Mouse (Mus musculus): ENCODE results near the gene Cyp8b1. TPM values are rescaled to one million over a fixed set of nuclear protein-coding genes. Genes with fewer than 3 reads are reported as not detected.

Cyp8b1 gene
- polyA plus RNA-seq, 1 experiment from 2014 or later: not detected

DNA sequence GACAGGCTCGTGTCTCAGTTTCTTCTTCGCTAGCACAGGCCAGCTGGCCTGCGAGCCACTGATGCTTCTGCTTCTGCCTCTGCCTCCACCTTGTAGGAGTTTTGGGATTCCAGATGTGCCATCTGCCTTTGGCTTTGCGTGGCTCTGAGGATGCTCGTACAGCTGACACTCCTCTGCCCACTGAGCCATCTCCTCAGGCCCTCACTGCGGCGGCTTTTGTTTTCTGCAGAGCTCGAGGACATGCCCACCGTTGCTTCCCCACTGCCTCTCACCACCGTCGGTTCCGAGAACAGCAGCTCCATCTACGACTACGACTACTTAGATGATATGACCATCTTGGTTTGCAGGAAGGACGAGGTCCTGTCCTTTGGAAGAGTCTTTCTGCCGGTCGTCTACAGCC, 7.8 kb downstream of the Cyp8b1 start:
- DNase-seq (ENCODE audit: low spot score): no peak
- Histone ChIP-seq H3K4me1 (replicated peaks; ENCODE audit: control insufficient read depth, insufficient read depth, low read length) (no peaks in the 10 kb centered on the region), H3K9me3 (ENCODE audit: control insufficient read depth, low read length) (no peaks in the 10 kb centered on the region), H3K4me2 (replicated peaks; ENCODE audit: low read depth, low read length) (no peak overlapping the region), H3K36me3 (ENCODE audit: control insufficient read depth, insufficient read depth, low read length) (no peaks in the 10 kb centered on the region), H3K27ac (ENCODE audit: low read depth, low read length) (no peak overlapping the region), H3K27me3 (ENCODE audit: control insufficient read depth, insufficient read depth, low read length) (no peaks in the 10 kb centered on the region), H3K9ac (ENCODE audit: low read depth, low read length) (no peak overlapping the region), H3K4me3 (ENCODE audit: low read depth, low read length) (no peak overlapping the region)
- 91% methylated on average over 17 of the region's 17 CpGs for WGBS
- no peak for ATAC-seq (ENCODE audit: low FRiP score)

DNA sequence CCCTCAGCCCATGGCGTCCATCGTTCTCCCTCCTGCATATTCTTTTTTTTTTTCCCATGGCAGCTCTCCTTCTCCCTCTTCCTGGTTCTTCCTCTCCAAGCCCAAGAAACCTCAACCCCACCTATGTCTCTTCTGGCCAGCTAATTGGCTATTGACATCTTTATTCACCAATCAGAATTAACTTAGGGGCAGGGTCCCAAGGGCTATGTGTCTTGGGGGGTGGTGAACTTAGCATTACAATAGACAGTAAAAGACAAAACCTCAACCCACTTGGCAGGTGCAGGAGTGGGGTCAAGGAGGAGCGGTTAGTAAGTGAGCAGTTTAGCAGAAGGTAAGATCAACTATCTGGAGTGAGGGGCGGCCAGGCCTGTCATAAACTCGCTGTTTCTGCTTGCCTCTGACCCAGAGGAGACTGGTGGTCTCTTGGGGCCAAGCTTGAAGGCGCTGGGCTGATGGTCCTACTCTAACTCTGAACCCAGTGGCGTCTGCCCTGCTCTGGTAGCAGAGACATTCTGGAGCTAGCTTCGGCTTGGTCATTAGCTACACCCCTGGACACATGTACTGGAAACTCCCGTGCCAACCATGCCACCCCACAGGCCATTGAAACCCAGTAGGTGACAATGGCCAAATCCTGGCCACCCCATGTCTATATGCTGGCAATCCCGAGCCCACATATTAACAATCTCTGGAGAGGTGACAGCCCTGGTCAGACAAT, 8.6 kb downstream of the Cyp8b1 start:
- 72% methylated on average over 10 of the region's 10 CpGs for WGBS

DNA sequence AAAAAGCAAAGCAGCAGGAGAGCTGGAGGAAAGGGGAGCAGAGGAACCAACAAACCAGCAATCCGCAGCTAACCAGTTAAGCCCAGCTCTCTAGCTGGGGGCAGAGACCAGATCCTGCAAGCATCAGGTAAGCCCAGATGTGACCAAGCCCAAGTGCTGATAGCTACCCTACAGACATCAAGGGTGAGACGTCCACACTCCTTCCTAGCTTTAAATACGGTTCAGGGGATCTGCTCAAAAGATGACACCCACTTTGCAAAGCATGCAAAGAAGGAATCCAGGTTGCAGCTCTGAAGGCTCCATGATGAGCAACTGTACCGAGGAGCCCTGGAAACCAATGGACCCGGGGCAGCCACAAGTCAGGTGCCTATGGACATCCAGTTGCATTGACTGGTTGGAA, 9.6 kb downstream of the Cyp8b1 start:
- Histone ChIP-seq H3K4me2 (replicated peaks; ENCODE audit: low read depth, low read length) (no peak overlapping the region), H3K4me1 (replicated peaks; ENCODE audit: control insufficient read depth, insufficient read depth, low read length) (no peaks in the 10 kb centered on the region), H3K9ac (ENCODE audit: low read depth, low read length) (no peak overlapping the region), H3K27me3 (ENCODE audit: control insufficient read depth, insufficient read depth, low read length) (no peaks in the 10 kb centered on the region), H3K36me3 (ENCODE audit: control insufficient read depth, insufficient read depth, low read length) (no peaks in the 10 kb centered on the region), H3K4me3 (ENCODE audit: low read depth, low read length) (no peak overlapping the region), H3K9me3 (ENCODE audit: control insufficient read depth, low read length) (no peaks in the 10 kb centered on the region), H3K27ac (ENCODE audit: low read depth, low read length) (no peak overlapping the region)
- WGBS: 93% methylated on average over 5 of the region's 5 CpGs
- DNase-seq (ENCODE audit: low spot score): no peak
- no peak for ATAC-seq (ENCODE audit: low FRiP score)

More for the DNA sequence above, 8.6 kb downstream of the Cyp8b1 start:
- H3K27ac ChIP-seq (ENCODE audit: low read depth, low read length): no peak overlapping the region
- no peak overlapping the region for H3K4me3 ChIP-seq (ENCODE audit: low read depth, low read length)
- H3K4me1 ChIP-seq (replicated peaks; ENCODE audit: control insufficient read depth, insufficient read depth, low read length): no peaks in the 10 kb centered on the region
- ATAC-seq (ENCODE audit: low FRiP score) (no peak), DNase-seq (ENCODE audit: low spot score) (no peak)
- H3K9me3 ChIP-seq (ENCODE audit: control insufficient read depth, low read length): no peaks in the 10 kb centered on the region
- H3K27me3 ChIP-seq (ENCODE audit: control insufficient read depth, insufficient read depth, low read length): no peaks in the 10 kb centered on the region
- H3K9ac ChIP-seq (ENCODE audit: low read depth, low read length): no peak overlapping the region
- H3K36me3 ChIP-seq (ENCODE audit: control insufficient read depth, insufficient read depth, low read length): no peaks in the 10 kb centered on the region
- no peak overlapping the region for H3K4me2 ChIP-seq (replicated peaks; ENCODE audit: low read depth, low read length)

DNA sequence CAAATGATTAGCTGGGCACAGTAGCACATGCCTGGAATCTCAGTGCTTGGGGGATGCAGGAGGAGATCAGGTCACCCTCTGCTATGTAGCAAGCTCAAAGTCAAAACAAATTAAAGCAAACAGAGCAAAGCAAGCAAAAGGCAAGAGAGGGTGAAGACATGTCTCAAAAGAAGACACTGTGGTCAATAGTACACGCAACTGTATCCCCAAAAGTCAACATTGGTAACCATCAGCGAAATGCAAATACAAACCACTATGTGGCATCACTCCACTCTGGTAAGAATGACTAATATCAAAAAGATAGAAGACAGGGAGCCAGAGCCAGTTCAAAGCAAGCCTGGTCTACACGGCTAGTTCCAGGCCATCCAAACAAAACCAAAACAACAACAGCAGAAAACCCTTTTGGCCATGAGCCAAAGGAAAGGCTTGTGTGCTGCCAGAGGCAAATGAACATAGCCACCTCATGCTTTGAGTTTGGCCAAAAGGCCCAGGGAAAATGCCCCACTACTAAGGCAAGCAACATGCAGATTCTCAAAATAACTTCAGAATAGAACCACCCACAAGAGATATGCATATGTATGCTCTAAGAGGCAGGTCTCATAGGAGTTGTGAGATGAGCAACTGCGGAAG, 10.4 kb downstream of the Cyp8b1 start:
- Histone ChIP-seq H3K4me3 (ENCODE audit: low read depth, low read length) (no peak overlapping the region), H3K4me1 (replicated peaks; ENCODE audit: control insufficient read depth, insufficient read depth, low read length) (no peaks in the 10 kb centered on the region), H3K9me3 (ENCODE audit: control insufficient read depth, low read length) (no peaks in the 10 kb centered on the region), H3K36me3 (ENCODE audit: control insufficient read depth, insufficient read depth, low read length) (no peaks in the 10 kb centered on the region), H3K27me3 (ENCODE audit: control insufficient read depth, insufficient read depth, low read length) (no peaks in the 10 kb centered on the region), H3K27ac (ENCODE audit: low read depth, low read length) (no peak overlapping the region), H3K9ac (ENCODE audit: low read depth, low read length) (no peak overlapping the region), H3K4me2 (replicated peaks; ENCODE audit: low read depth, low read length) (no peak overlapping the region)
- WGBS: 87% methylated on average over 4 of the region's 4 CpGs
- no peak for ATAC-seq (ENCODE audit: low FRiP score)
- DNase-seq (ENCODE audit: low spot score): no peak

DNA sequence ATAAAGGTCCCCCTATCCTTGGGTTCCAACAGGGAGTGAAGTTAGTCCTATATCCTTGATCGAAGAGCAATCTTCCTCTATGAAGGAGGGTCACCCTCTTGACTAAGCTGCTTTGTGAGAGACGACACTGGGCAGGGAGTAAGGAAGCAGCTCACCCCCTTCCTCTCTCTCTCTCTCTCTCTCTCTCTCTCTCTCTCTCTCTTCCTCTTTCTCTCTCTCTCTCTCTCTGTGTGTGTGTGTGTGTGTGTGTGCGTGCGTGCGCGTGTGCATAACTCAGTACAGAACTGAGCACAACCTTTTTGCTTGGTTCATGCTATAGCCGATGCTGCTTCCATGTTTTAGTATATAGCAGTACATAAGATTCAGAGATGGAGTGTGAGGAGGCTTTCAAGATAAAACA, 11.2 kb downstream of the Cyp8b1 start:
- 92% methylated on average over 7 of the region's 7 CpGs for WGBS
- DNase-seq (ENCODE audit: low spot score) (no peak), ATAC-seq (ENCODE audit: low FRiP score) (no peak)
- Histone ChIP-seq H3K4me3 (ENCODE audit: low read depth, low read length) (no peak overlapping the region), H3K27ac (ENCODE audit: low read depth, low read length) (no peak overlapping the region), H3K9me3 (ENCODE audit: control insufficient read depth, low read length) (no peaks in the 10 kb centered on the region), H3K36me3 (ENCODE audit: control insufficient read depth, insufficient read depth, low read length) (no peaks in the 10 kb centered on the region), H3K4me2 (replicated peaks; ENCODE audit: low read depth, low read length) (no peak overlapping the region), H3K27me3 (ENCODE audit: control insufficient read depth, insufficient read depth, low read length) (no peaks in the 10 kb centered on the region), H3K4me1 (replicated peaks; ENCODE audit: control insufficient read depth, insufficient read depth, low read length) (no peaks in the 10 kb centered on the region), H3K9ac (ENCODE audit: low read depth, low read length) (no peak overlapping the region)

DNA sequence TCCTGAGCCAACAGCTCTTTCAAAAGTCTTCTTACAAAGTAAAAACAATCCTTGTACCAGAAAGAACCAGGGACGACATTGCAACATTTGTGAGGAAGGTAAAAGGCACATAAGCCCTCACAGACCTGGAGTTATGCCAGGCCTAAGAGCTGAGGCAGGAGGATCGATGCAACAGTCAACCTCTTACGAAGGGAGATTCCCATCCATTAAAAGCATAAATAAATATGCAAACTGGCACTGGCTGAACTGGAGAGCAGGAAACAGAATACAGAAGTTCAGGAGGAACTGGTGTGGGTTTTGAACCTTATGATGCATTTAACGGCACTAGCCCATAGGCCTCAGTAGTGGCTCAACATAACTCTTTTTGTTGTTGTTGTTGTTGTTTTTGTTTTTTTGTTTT, 11.8 kb downstream of the Cyp8b1 start:
- WGBS: 91% methylated on average over 4 of the region's 4 CpGs
- no peak for ATAC-seq (ENCODE audit: low FRiP score)

DNA sequence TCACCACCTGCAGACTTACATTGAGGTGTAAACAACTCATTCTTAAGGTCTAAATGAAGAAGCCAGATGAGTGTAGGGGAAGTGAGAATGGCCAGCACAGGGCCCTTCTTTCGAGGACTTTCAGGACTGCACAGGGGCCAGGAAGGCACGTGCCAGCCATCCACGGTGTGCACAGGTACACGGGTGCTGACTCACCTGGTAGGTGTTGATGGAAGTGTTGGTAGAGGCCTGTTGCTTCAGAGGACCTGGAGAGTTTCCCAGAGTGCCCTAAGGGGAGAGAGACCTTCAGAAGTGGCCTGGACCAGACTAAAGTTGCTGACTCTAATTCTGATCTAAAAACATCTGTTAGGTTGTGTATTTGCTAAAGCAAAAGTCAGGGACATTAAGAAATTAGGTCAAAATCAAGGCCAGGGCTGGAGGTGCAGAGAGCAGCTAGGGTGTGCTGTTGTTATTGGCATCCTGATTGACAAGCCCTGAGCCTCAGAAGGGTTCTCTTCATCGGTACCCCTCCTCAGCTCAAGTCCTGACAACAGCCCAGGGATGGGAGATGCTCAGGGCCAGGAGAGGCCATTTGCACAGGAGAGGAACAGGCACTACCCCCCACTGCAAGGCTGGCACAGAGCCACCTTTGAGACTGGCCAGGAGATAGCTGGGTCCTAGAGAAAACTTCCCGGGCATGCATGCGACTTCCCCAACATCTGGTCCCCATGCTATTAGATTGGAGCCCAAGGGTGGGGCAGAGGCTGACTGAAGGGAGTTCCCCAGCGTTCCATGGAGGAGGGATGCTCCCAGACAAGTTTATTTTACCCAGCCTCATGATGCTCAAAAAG, 12.4 kb downstream of the Cyp8b1 start:
- 76% methylated on average over 8 of the region's 8 CpGs for WGBS

More for the DNA sequence above, 11.8 kb downstream of the Cyp8b1 start:
- Histone ChIP-seq H3K9me3 (ENCODE audit: control insufficient read depth, low read length) (no peaks in the 10 kb centered on the region), H3K4me2 (replicated peaks; ENCODE audit: low read depth, low read length) (no peak overlapping the region), H3K4me3 (ENCODE audit: low read depth, low read length) (no peak overlapping the region), H3K4me1 (replicated peaks; ENCODE audit: control insufficient read depth, insufficient read depth, low read length) (no peaks in the 10 kb centered on the region), H3K27ac (ENCODE audit: low read depth, low read length) (no peak overlapping the region), H3K9ac (ENCODE audit: low read depth, low read length) (no peak overlapping the region), H3K36me3 (ENCODE audit: control insufficient read depth, insufficient read depth, low read length) (no peaks in the 10 kb centered on the region), H3K27me3 (ENCODE audit: control insufficient read depth, insufficient read depth, low read length) (no peaks in the 10 kb centered on the region)
- no peak for DNase-seq (ENCODE audit: low spot score)

DNA sequence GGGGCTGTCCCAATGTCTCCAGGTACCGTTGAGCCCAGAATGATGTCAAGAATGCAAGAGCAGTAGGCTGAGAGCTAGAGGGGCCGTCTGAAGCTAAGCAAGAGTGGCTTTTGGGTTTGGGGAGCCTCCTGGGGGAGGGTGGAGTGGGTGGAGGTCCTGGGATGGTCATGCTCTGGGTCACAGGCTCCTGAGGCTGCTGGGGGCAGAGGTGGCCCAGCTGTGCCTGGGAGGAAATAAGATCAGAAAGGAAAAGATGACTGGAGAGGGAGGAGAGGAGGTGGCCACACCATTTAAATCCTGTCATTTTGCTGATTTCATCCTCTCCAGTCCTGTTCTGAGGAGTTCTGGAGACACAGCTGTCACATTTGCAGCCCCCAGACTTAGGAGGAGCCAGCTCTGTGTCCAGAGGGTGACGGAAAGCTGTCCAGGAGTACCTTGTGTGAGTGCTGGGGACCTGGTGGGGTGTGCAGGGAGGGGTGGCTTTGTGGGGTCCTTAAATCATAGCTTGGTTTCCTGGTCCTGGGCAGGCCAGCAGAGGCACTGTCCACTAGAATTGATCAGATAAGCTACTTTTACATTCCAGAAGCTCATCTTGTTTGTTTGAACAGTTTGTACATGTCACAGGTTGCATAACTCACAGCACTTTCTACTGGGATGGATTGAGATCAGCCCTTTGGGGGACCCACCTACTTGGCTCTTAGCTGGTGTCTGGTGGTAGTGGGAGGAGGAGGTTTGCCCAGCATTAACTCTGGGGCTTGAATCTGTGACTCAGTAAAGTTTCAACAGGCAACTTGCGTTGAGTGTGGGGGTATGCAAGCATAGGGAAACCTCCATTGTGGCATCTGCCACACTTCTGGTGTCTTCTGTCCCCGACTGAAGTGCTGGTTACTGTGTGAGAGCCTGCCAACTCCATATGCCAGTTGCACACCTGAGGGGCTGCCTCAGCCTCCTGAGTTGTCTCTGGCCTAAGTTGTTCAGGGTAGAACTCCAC, 14.1 kb downstream of the Cyp8b1 start:
- H3K4me2 ChIP-seq (replicated peaks; ENCODE audit: low read depth, low read length): no peak overlapping the region
- no peaks in the 10 kb centered on the region for H3K9me3 ChIP-seq (ENCODE audit: control insufficient read depth, low read length)
- 75% methylated on average over 5 of the region's 5 CpGs for WGBS
- H3K27me3 ChIP-seq (ENCODE audit: control insufficient read depth, insufficient read depth, low read length): no peaks in the 10 kb centered on the region
- H3K36me3 ChIP-seq (ENCODE audit: control insufficient read depth, insufficient read depth, low read length): no peaks in the 10 kb centered on the region
- ATAC-seq (ENCODE audit: low FRiP score) (no peak), DNase-seq (ENCODE audit: low spot score) (no peak)
- H3K4me1 ChIP-seq (replicated peaks; ENCODE audit: control insufficient read depth, insufficient read depth, low read length): no peaks in the 10 kb centered on the region
- H3K9ac ChIP-seq (ENCODE audit: low read depth, low read length): no peak overlapping the region
- no peak overlapping the region for H3K27ac ChIP-seq (ENCODE audit: low read depth, low read length)
- H3K4me3 ChIP-seq (ENCODE audit: low read depth, low read length): no peak overlapping the region

More for the DNA sequence above, 12.4 kb downstream of the Cyp8b1 start:
- H3K9ac ChIP-seq (ENCODE audit: low read depth, low read length): no peak overlapping the region
- H3K27me3 ChIP-seq (ENCODE audit: control insufficient read depth, insufficient read depth, low read length): no peaks in the 10 kb centered on the region
- no peaks in the 10 kb centered on the region for H3K4me1 ChIP-seq (replicated peaks; ENCODE audit: control insufficient read depth, insufficient read depth, low read length)
- H3K4me3 ChIP-seq (ENCODE audit: low read depth, low read length): no peak overlapping the region
- no peak for ATAC-seq (ENCODE audit: low FRiP score)
- H3K4me2 ChIP-seq (replicated peaks; ENCODE audit: low read depth, low read length): no peak overlapping the region
- no peak overlapping the region for H3K27ac ChIP-seq (ENCODE audit: low read depth, low read length)
- H3K9me3 ChIP-seq (ENCODE audit: control insufficient read depth, low read length): no peaks in the 10 kb centered on the region
- no peak for DNase-seq (ENCODE audit: low spot score)
- no peaks in the 10 kb centered on the region for H3K36me3 ChIP-seq (ENCODE audit: control insufficient read depth, insufficient read depth, low read length)
